Mouse (Mus musculus): Measurements from ENCODE around the gene N4bp3.

N4bp3 gene

GRCm38 (mm10) chr11:51595459-51596083 lies 55.1 kb downstream of the N4bp3 start:
- DNase-seq (ENCODE audit: low read depth) = no peak

- DNase-seq (ENCODE audit: low read depth) = no peak
Measured at GRCm38 (mm10) chr11:51594715-51595350, 55.8 kb downstream of the N4bp3 start.

GRCm38 (mm10) chr11:51593849-51594248 lies 56.8 kb downstream of the N4bp3 start:
- no peak for DNase-seq (ENCODE audit: low read depth)

- no peak for DNase-seq (ENCODE audit: low read depth)
Measured at GRCm38 (mm10) chr11:51593368-51593767, 57.3 kb downstream of the N4bp3 start.
